Mouse (Mus musculus): ENCODE results near the gene Rmdn2. TPM values are rescaled to one million over a fixed set of nuclear protein-coding genes. Genes with fewer than 3 reads are reported as not detected.

Gene Rmdn2
- polyA plus RNA-seq, 1 experiment from 2014 or later: 7.6 TPM

GRCm38 (mm10) chr17:79728585-79729503, 117.2 kb downstream of the Rmdn2 start:
- Histone ChIP-seq H3K4me2 (peak overlapping the region; percentile 30; the same call in 1 of the 2 replicates), H3K9me3 (no peaks in the 10 kb centered on the region), H3K36me3 (no peaks in the 10 kb centered on the region), H3K27ac (replicated peaks) (no peak overlapping the region), H3K9ac (no peak overlapping the region), H3K27me3 (0 out of 2 replicates have a peak, but pooled peaks cover 8% of the 10 kb centered on the region), H3K4me1 (replicated peaks) (peaks cover 12% of the 10 kb centered on the region; the same call in 1 of the 2 replicates), H3K4me3 (no peak overlapping the region)
- 47% methylated on average over 16 of the region's 16 CpGs for WGBS
- ATAC-seq (ENCODE audit: low read depth): 0 out of 2 replicates have a peak, but pooled peaks have one; percentile 59

DNA sequence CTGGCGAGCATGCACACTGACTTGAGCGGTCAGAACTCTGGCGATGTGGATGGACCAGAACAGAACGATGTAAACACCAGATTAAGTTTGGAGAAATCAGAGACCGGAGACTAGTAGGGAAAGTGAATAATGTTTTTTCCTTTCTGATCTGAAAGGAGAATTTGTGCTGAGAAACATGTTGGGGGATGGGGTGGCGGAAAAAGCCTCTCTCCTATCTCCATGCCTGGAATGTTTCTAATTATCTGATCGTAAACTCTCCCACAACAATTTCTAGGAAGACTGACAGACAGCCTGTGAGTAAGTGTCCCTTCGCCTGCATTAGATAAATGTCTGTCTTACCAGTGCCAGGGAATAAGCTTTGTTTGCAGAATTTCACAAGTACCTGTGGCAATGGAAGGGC, 119.3 kb downstream of the Rmdn2 start:
- ATAC-seq (ENCODE audit: low read depth): no peak
- no peaks in the 10 kb centered on the region for H3K36me3 ChIP-seq
- H3K4me2 ChIP-seq: no peak overlapping the region
- H3K4me1 ChIP-seq (replicated peaks): peaks cover 12% of the 10 kb centered on the region; the same call in 1 of the 2 replicates
- no peak overlapping the region for H3K9ac ChIP-seq
- no peaks in the 10 kb centered on the region for H3K9me3 ChIP-seq
- no peak overlapping the region for H3K4me3 ChIP-seq
- H3K27ac ChIP-seq (replicated peaks): no peak overlapping the region
- WGBS: 74% methylated on average over 8 of the region's 8 CpGs
- H3K27me3 ChIP-seq: 0 out of 2 replicates have a peak, but pooled peaks cover 8% of the 10 kb centered on the region

DNA sequence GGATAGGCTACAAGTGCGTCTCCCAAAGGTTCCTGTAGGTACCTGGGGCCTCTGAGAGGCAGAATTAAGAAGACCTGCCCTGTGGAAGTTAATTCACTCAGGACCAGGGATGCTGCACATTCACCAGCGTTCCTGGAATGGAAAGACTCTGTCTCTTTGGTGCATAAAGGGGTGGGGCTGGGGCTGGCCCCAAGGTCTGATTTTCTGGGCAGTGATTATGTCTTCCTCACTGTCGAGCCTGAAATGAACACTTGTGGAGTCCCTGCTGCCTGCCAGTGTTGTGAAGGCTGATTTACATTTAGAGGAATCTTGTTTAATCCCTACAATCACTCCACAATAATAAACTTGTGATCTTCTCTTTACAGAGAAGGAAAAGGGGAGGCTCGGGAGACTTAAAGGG, 121.4 kb downstream of the Rmdn2 start:
- no peaks in the 10 kb centered on the region for H3K36me3 ChIP-seq
- WGBS: 57% methylated on average over 4 of the region's 4 CpGs

GRCm38 (mm10) chr17:79737598-79737997, 125.9 kb downstream of the Rmdn2 start:
- Histone ChIP-seq H3K9ac (no peak overlapping the region), H3K4me1 (replicated peaks) (no peaks in the 10 kb centered on the region), H3K4me2 (no peak overlapping the region), H3K4me3 (no peak overlapping the region), H3K9me3 (no peaks in the 10 kb centered on the region), H3K36me3 (no peaks in the 10 kb centered on the region), H3K27ac (replicated peaks) (no peak overlapping the region), H3K27me3 (no peaks in the 10 kb centered on the region)
- 80% methylated on average over 3 of the region's 3 CpGs for WGBS
- no peak for ATAC-seq (ENCODE audit: low read depth)

More for the DNA sequence above, 121.4 kb downstream of the Rmdn2 start:
- Histone ChIP-seq H3K27me3 (0 out of 2 replicates have a peak, but pooled peaks cover 8% of the 10 kb centered on the region), H3K9me3 (no peaks in the 10 kb centered on the region), H3K4me1 (replicated peaks) (peaks cover 10% of the 10 kb centered on the region; the same call in 1 of the 2 replicates), H3K4me2 (no peak overlapping the region), H3K4me3 (no peak overlapping the region), H3K27ac (replicated peaks) (no peak overlapping the region), H3K9ac (no peak overlapping the region)
- ATAC-seq (ENCODE audit: low read depth): no peak

DNA sequence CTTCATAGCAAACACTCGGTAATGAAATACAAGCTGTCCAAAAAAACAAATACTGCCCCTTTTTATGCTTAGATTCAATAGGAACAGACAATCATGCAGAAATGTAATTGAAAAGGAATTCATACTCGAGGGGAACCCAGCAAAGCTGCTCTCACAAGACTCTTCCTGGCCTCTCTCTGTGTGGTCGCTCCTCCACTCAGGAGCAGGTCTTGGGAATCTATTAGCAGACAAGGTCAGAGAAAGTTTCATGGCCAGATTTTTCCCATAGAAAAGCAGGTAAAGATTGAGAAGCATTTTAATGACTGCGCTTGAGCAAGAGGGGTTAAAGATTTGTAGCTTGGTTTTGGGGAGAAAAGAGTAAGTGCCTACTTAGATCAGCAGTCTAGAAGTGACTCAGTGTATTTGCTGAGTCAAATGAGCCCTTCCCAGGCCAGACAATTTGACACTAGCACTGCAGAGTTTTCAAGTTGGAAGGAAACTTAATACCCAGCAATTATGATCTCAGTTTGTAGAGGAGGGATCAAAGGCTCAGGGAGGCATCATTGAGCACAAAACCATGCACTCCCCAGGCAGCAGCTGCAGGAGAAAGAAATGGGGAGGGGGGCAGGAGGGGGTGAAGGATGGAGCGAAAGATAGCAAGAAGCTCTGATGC, 127.3 kb downstream of the Rmdn2 start:
- WGBS: 66% methylated on average over 5 of the region's 5 CpGs

GRCm38 (mm10) chr17:79742635-79743034, 131.0 kb downstream of the Rmdn2 start:
- Histone ChIP-seq H3K4me1 (replicated peaks) (peaks cover 18% of the 10 kb centered on the region), H3K4me2 (no peak overlapping the region), H3K27me3 (no peaks in the 10 kb centered on the region), H3K9me3 (no peaks in the 10 kb centered on the region), H3K27ac (replicated peaks) (no peak overlapping the region), H3K4me3 (no peak overlapping the region), H3K9ac (no peak overlapping the region), H3K36me3 (no peaks in the 10 kb centered on the region)
- WGBS: 72% methylated on average over 5 of the region's 5 CpGs
- ATAC-seq (ENCODE audit: low read depth): no peak

More for the DNA sequence above, 127.3 kb downstream of the Rmdn2 start:
- no peaks in the 10 kb centered on the region for H3K9me3 ChIP-seq
- H3K27me3 ChIP-seq: no peaks in the 10 kb centered on the region
- no peak for ATAC-seq (ENCODE audit: low read depth)
- H3K27ac ChIP-seq (replicated peaks): no peak overlapping the region
- no peaks in the 10 kb centered on the region for H3K4me1 ChIP-seq (replicated peaks)
- H3K9ac ChIP-seq: no peak overlapping the region
- H3K36me3 ChIP-seq: no peaks in the 10 kb centered on the region
- H3K4me3 ChIP-seq: no peak overlapping the region
- no peak overlapping the region for H3K4me2 ChIP-seq

Other genes with a start within 250 kb of the Rmdn2 start
- gene Cyp1b1, start 103.2 kb downstream of the Rmdn2 start, polyA plus RNA-seq (2015; fragmentation: Nextera tagmentation; extraction: Ambion mirVana): 6.8 and 9.1 TPM in 2 replicates